Mouse (Mus musculus) MEL (cell line): ENCODE data around the gene Xbp1. TPM values are rescaled to one million over a fixed set of nuclear protein-coding genes. Genes with fewer than 3 reads are reported as not detected.

Experiments
- DNase-seq: peaks from one replicate; pipeline ENCODE4 v3.0.0; 2011; ENCODE audit warnings: low read depth, low spot score
- H3K27ac ChIP-seq: 2 replicates; pipeline ENCODE4 v1.5.1; 2012; ENCODE audit warnings: low read depth, mild to moderate bottlenecking, control low read depth, low read length, moderate library complexity; ENCODE audit not compliant: control insufficient read depth
- H3K27me3 ChIP-seq, 2 experiments: fragments of 150-350 bp in 1 of 2; sonication (generic) in 1 of 2; 2 replicates each; pipeline ENCODE4 v1.6.1; 2012; ENCODE audit warnings: low read length in 2 of 2, mild to moderate bottlenecking in 2 of 2, improper control_type of control experiment in 1 of 2, moderate library complexity in 1 of 2; ENCODE audit not compliant: insufficient read depth in 2 of 2, control insufficient read depth in 1 of 2
- H3K36me3 ChIP-seq, 2 experiments: 2 replicates each; pipeline ENCODE4 v1.6.1; 2012 to 2014; ENCODE audit warnings: low read length in 2 of 2, improper control_type of control experiment in 1 of 2, inconsistent platforms in 1 of 2, mild to moderate bottlenecking in 1 of 2; ENCODE audit not compliant: insufficient read depth in 2 of 2, control insufficient read depth in 1 of 2
- H3K4me1 ChIP-seq, 2 experiments: fragments of 150-350 bp in 1 of 2; sonication (generic) in 1 of 2; 2 replicates each; pipeline ENCODE4 v1.6.1; 2012; ENCODE audit warnings: low read length in 2 of 2, improper control_type of control experiment in 1 of 2, mild to moderate bottlenecking in 1 of 2; ENCODE audit not compliant: insufficient read depth in 2 of 2, control insufficient read depth in 1 of 2
- H3K4me3 ChIP-seq, 2 experiments: fragments of 150-350 bp in 1 of 2; sonication (generic) in 1 of 2; 2 replicates each; pipeline ENCODE4 v1.5.1; 2012; ENCODE audit warnings: low read depth in 2 of 2, low read length in 2 of 2, mild to moderate bottlenecking in 2 of 2, moderate library complexity in 2 of 2, control low read depth in 1 of 2, improper control_type of control experiment in 1 of 2; ENCODE audit not compliant: control insufficient read depth in 1 of 2, insufficient read depth in 1 of 2
- H3K79me2 ChIP-seq: 2 replicates; pipeline ENCODE4 v1.6.1; 2012; ENCODE audit warnings: mild to moderate bottlenecking, low read length, moderate library complexity; ENCODE audit not compliant: control insufficient read depth, poor library complexity, insufficient read depth
- H3K9ac ChIP-seq: 2 replicates; pipeline ENCODE4 v1.6.1; 2012; ENCODE audit warnings: low read depth, mild to moderate bottlenecking, control low read depth, low read length, moderate library complexity; ENCODE audit not compliant: control insufficient read depth, poor library complexity, severe bottlenecking
- H3K9me3 ChIP-seq: fragments of 150-350 bp; sonication (generic); replicated peaks from 2 replicates; pipeline ENCODE4 v1.6.1; 2012; ENCODE audit warnings: mild to moderate bottlenecking, low read length, improper control_type of control experiment, moderate library complexity; ENCODE audit not compliant: insufficient read depth
- BHLHE40 ChIP-seq: IDR thresholded peaks from 2 replicates; pipeline ENCODE4 v1.6.1; 2012; ENCODE audit warnings: low read depth, mild to moderate bottlenecking, inconsistent platforms, low read length, improper control_type of control experiment, borderline replicate concordance
- CHD2 ChIP-seq: IDR thresholded peaks from 2 replicates; pipeline ENCODE4 v1.6.1; 2011; ENCODE audit warnings: low read length, improper control_type of control experiment
- E2F4 ChIP-seq: IDR thresholded peaks from 2 replicates; pipeline ENCODE4 v1.6.1; 2011; ENCODE audit warnings: low read depth, low read length, improper control_type of control experiment, borderline replicate concordance
- ELF1 ChIP-seq: IDR thresholded peaks from 2 replicates; pipeline ENCODE4 v1.6.1; 2014; ENCODE audit warnings: low read depth, mild to moderate bottlenecking, inconsistent platforms, low read length, improper control_type of control experiment, moderate library complexity
- EP300 ChIP-seq, 2 experiments: IDR thresholded peaks; 2 replicates each; pipeline ENCODE4 v1.6.1; 2011; ENCODE audit warnings: improper control_type of control experiment in 2 of 2, low read length in 2 of 2, low read depth in 1 of 2, mild to moderate bottlenecking in 1 of 2
- KAT2A ChIP-seq: conservative IDR thresholded peaks from 2 replicates; pipeline ENCODE4 v1.6.1; 2012; ENCODE audit warnings: low read depth, low read length, improper control_type of control experiment, inconsistent platforms
- MAX ChIP-seq: IDR thresholded peaks from 2 replicates; pipeline ENCODE4 v1.6.1; 2011; ENCODE audit warnings: low read length, improper control_type of control experiment
- MXI1 ChIP-seq: IDR thresholded peaks from 2 replicates; pipeline ENCODE4 v1.6.1; 2011; ENCODE audit warnings: mild to moderate bottlenecking, low read depth, low read length, improper control_type of control experiment
- NELFE ChIP-seq: IDR thresholded peaks from 2 replicates; pipeline ENCODE4 v1.6.1; 2011; ENCODE audit warnings: low read depth, low read length, improper control_type of control experiment
- NRF1 ChIP-seq: IDR thresholded peaks from 2 replicates; pipeline ENCODE4 v1.6.1; 2014; ENCODE audit warnings: low read depth, mild to moderate bottlenecking, inconsistent platforms, low read length, improper control_type of control experiment, moderate library complexity; ENCODE audit not compliant: poor library complexity, insufficient read depth, severe bottlenecking
- RAD21 ChIP-seq: IDR thresholded peaks from 2 replicates; pipeline ENCODE4 v1.6.1; 2011; ENCODE audit warnings: mild to moderate bottlenecking, low read depth, low read length, improper control_type of control experiment
- SMC3 ChIP-seq: IDR thresholded peaks from 2 replicates; pipeline ENCODE4 v1.6.1; 2011; ENCODE audit warnings: low read depth, low read length, improper control_type of control experiment
- TBP ChIP-seq: IDR thresholded peaks from 2 replicates; pipeline ENCODE4 v1.8.0; 2011; ENCODE audit warnings: low read depth, low read length, improper control_type of control experiment
- TCF12 ChIP-seq: IDR thresholded peaks from 2 replicates; pipeline ENCODE4 v1.6.1; 2014; ENCODE audit warnings: low read depth, mild to moderate bottlenecking, inconsistent platforms, low read length, improper control_type of control experiment, moderate library complexity
- UBTF ChIP-seq: IDR thresholded peaks from 2 replicates; pipeline ENCODE4 v1.6.1; 2012; ENCODE audit warnings: low read depth, mild to moderate bottlenecking, inconsistent platforms, low read length, improper control_type of control experiment, moderate library complexity, borderline replicate concordance; ENCODE audit not compliant: insufficient read depth
- ZC3H11A ChIP-seq: IDR thresholded peaks from 2 replicates; pipeline ENCODE4 v1.6.1; 2012; ENCODE audit warnings: low read depth, mild to moderate bottlenecking, inconsistent platforms, low read length, improper control_type of control experiment
- ZMIZ1 ChIP-seq: IDR thresholded peaks from 2 replicates; pipeline ENCODE4 v1.6.1; 2012; ENCODE audit warnings: low read depth, mild to moderate bottlenecking, inconsistent platforms, low read length, improper control_type of control experiment, moderate library complexity
- ZNF384 ChIP-seq: IDR thresholded peaks from 2 replicates; pipeline ENCODE4 v1.6.1; 2012; ENCODE audit warnings: low read depth, mild to moderate bottlenecking, inconsistent platforms, low read length, improper control_type of control experiment
- polyA plus RNA-seq, 2 experiments: library from polyadenylated mRNA; stranded (reverse) in 1 of 2; unstranded in 1 of 2; fragments of >175 nt in 1 of 2; fragments of >200 nt in 1 of 2; gene quantifications; 2 replicates each; pipeline versions ENCODE4 v1.2.1 to v1.2.4; 2012; ENCODE audit warnings: low replicate concordance in 2 of 2, low read depth in 1 of 2; ENCODE audit not compliant: insufficient read length in 2 of 2, insufficient read depth in 1 of 2, missing spikeins in 1 of 2
- total RNA-seq: library from RNA; depleted of rRNA; stranded (reverse); fragments of 300-350 nt; gene quantifications from 2 replicates; pipeline ENCODE4 v1.2.3, GENCODE M21; 2012

The Xbp1 gene
- total and polyA plus RNA-seq, 3 experiments = 81.8 to 101 TPM; not detected in 1

- TF ChIP-seq BHLHE40 (no peak), NELFE (no peak), E2F4 (no peak), MXI1 (no peak), TBP (no peak), TCF12 (no peak), NRF1 (no peak), MAX (no peak)
Observed at GRCm38 (mm10) chr11:5478831-5479230, 41.6 kb upstream of the Xbp1 start.

DNA sequence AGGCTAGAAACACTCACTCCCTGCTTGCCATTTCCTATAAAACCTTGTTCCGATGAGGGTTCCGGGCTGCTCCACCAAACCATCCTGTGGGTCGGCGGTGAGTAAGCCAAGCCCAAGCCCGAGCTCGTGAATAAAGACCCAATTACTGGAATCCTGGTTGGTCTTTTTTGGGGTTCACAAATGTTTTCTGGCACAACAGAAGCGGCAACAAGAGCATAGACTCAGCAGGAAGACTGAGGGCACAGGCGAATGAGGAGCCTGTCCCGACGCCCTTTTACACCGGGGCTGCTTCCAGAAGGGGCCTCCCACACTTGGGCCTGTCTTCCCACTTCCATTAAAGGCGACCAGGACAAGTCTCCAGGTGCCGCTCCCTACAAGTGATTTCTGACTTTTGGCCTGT, 37.9 kb upstream of the Xbp1 start:
- DNase-seq = no peak
- Histone ChIP-seq H3K79me2 (peaks cover 11% of the 10 kb centered on the region), H3K9me3 (no peaks in the 10 kb centered on the region), H3K27me3 (no peaks in the 10 kb centered on the region), H3K27ac (no peak overlapping the region), H3K9ac (no peak overlapping the region), H3K4me1 (peaks cover 0 to 4% of the 10 kb centered on the region in 2 experiments; a peak in 1 of 4 replicates), H3K4me3 (no peak overlapping the region), H3K36me3 (peaks cover 0 to 4% of the 10 kb centered on the region in 2 experiments; a peak in 2 of 4 replicates)
- TF ChIP-seq ZMIZ1 = no peak
- TF ChIP-seq RAD21 = no peak
- TF ChIP-seq ELF1 = no peak
- TF ChIP-seq EP300 (IDR thresholded peaks at IDR 0.05; ENCODE audit: low read depth in 1 of 2, low read length in 2 of 2) = no peak
- no peak for TF ChIP-seq CHD2
- TF ChIP-seq TCF12 = no peak
- no peak for TF ChIP-seq E2F4
- TF ChIP-seq KAT2A = no peak
- no peak for TF ChIP-seq UBTF
- no peak for TF ChIP-seq ZNF384
- no peak for TF ChIP-seq SMC3
- no peak for TF ChIP-seq ZC3H11A
- TF ChIP-seq BHLHE40 = no peak

More at GRCm38 (mm10) chr11:5478831-5479230, 41.6 kb upstream of the Xbp1 start:
- Histone ChIP-seq H3K9ac (no peak overlapping the region), H3K9me3 (no peaks in the 10 kb centered on the region), H3K36me3 (no peaks in the 10 kb centered on the region), H3K4me1 (no peaks in the 10 kb centered on the region), H3K27me3 (no peaks in the 10 kb centered on the region), H3K27ac (no peak overlapping the region), H3K79me2 (no peaks in the 10 kb centered on the region), H3K4me3 (no peak overlapping the region)
- DNase-seq = no peak
